In genomic region chr5:149152774-149153155, GRCm38 (mm10) we compare ENCODE assay signal across 8 mouse cellular contexts. TPM values are rescaled to one million over a fixed set of nuclear protein-coding genes. Genes with fewer than 3 reads are reported as not detected.
DNase-seq lines count a peak whose midpoint lies in the region; ATAC-seq lines count a peak whose summit lies in the region.

No protein-coding gene starts in this region.

- H3K36me3 ChIP-seq in limb, embryonic 10.5 days, result no peaks in the 10 kb centered on the region

- no peak overlapping the region for H3K4me3 ChIP-seq in limb, embryonic 10.5 days

- H3K27ac ChIP-seq in limb, embryonic 10.5 days, result peak overlapping the region; percentile 65

- peaks cover 11% of the 10 kb centered on the region for H3K4me1 ChIP-seq in limb, embryonic 10.5 days

- peak; percentile 34 for DNase-seq in adrenal gland, postnatal 10 days
- DNase-seq in adrenal gland, adult 8-10 months, result no peak
- peak; percentile 22 for DNase-seq in ZHBTc4 (ENCODE audit: low read depth, low spot score)
- DNase-seq in gastrocnemius, postnatal 10 days, result peak; percentile 25
- no peak for DNase-seq in limb, embryonic 10.5 days (ENCODE audit: low spot score)
- DNase-seq in thymus, postnatal 14 days, result no peak
- DNase-seq in left cerebral cortex, adult 11 months (ENCODE audit: low spot score), result no peak

- no peak for ATAC-seq in granulocyte monocyte progenitor cell, adult 5-6 weeks (replicated peaks; ENCODE audit: poor library complexity, severe bottlenecking)

- no peaks in the 10 kb centered on the region for H3K9me3 ChIP-seq in limb, embryonic 10.5 days (replicated peaks)

- H3K27me3 ChIP-seq in limb, embryonic 10.5 days (ENCODE audit: low read depth, poor library complexity, severe bottlenecking), result no peaks in the 10 kb centered on the region

- WGBS in limb, embryonic 10.5 days, result 76% methylated on average over 12 of the region's 12 CpGs

RNA-seq across cellular contexts. Expression of gene Uspl1, which starts 31.4 kb away (rescaled TPM):
- total RNA-seq in adrenal gland, postnatal 10 days (2021), result 10 to 100 TPM; 29.1 to 30.9 TPM
- 10 to 100 TPM; 34.8 to 44.1 (median 37.0) TPM for total RNA-seq in adrenal gland, adult 8-10 months (2022)
- 10 to 100 TPM; 22.7 to 25.9 TPM for total RNA-seq in gastrocnemius, postnatal 10 days (2021)
- polyA plus RNA-seq in limb, embryonic 10.5 days (2016; fragmentation: Nextera tagmentation; extraction: Ambion mirVana), result 72.9 and 78.7 TPM in 2 replicates
- 23.7 and 47.8 TPM in 2 replicates for total RNA-seq in granulocyte monocyte progenitor cell, adult 5-6 weeks (2014; fragmentation: Nextera tagmentation)
- 33.7 and 34.6 TPM in 2 replicates for total RNA-seq in granulocyte monocyte progenitor cell, adult 5-6 weeks (2017)

RNA-seq across cellular contexts. Expression of gene Hmgb1, which starts 31.5 kb away (rescaled TPM):
- total RNA-seq in adrenal gland, postnatal 10 days (2021), result 100 to 1,000 TPM; 186 to 230 TPM
- 100 to 1,000 TPM; 138 to 162 (median 149) TPM for total RNA-seq in adrenal gland, adult 8-10 months (2022)
- 100 to 1,000 TPM; 176 to 183 TPM for total RNA-seq in gastrocnemius, postnatal 10 days (2021)
- polyA plus RNA-seq in limb, embryonic 10.5 days (2016; fragmentation: Nextera tagmentation; extraction: Ambion mirVana), result 1,666 and 1,835 TPM in 2 replicates
- 758 and 1,067 TPM in 2 replicates for total RNA-seq in granulocyte monocyte progenitor cell, adult 5-6 weeks (2014; fragmentation: Nextera tagmentation)
- total RNA-seq in granulocyte monocyte progenitor cell, adult 5-6 weeks (2017), result 985 and 1,480 TPM in 2 replicates

Comparison
In these comparisons a context has a peak if more than half of its experiments do, and no peak if none do; other contexts are left out.
1. DNase-seq: peak in adrenal gland, postnatal 10 days (single experiment), ZHBTc4 (single experiment) and gastrocnemius, postnatal 10 days (single experiment); none in adrenal gland, adult 8-10 months (single experiment), limb, embryonic 10.5 days (single experiment), thymus, postnatal 14 days (single experiment) and left cerebral cortex, adult 11 months (single experiment).